Mouse (Mus musculus) small intestine, adult 2 months (tissue): ENCODE data around the gene Vmn1r220. TPM values are rescaled to one million over a fixed set of nuclear protein-coding genes. Genes with fewer than 3 reads are reported as not detected.

ENCODE experiments used
- H3K27ac ChIP-seq: fragments of 200-500 bp; 2 replicates; pipeline ENCODE4 v1.5.1; 2012; ENCODE audit warnings: low read depth, low read length, control low read depth, inconsistent platforms; ENCODE audit not compliant: insufficient read depth
- H3K27me3 ChIP-seq: fragments of 200-500 bp; 2 replicates; pipeline ENCODE4 v1.6.1; 2012; ENCODE audit warnings: mild to moderate bottlenecking, moderate library complexity, low read length, inconsistent platforms; ENCODE audit not compliant: control insufficient read depth, insufficient read depth
- H3K36me3 ChIP-seq: fragments of 200-500 bp; 2 replicates; pipeline ENCODE4 v1.6.1; 2012; ENCODE audit warnings: mild to moderate bottlenecking, low read length, control low read depth, inconsistent platforms; ENCODE audit not compliant: control insufficient read depth, insufficient read depth
- H3K4me1 ChIP-seq: fragments of 200-500 bp; 2 replicates; pipeline ENCODE4 v1.6.1; 2012; ENCODE audit warnings: low read length, inconsistent platforms, mixed read lengths; ENCODE audit not compliant: control insufficient read depth, insufficient read depth, insufficient read length
- H3K4me3 ChIP-seq: fragments of 200-500 bp; 2 replicates; pipeline ENCODE4 v1.5.1; 2012; ENCODE audit warnings: low read depth, mild to moderate bottlenecking, control low read depth, inconsistent platforms, low read length, moderate library complexity
- CTCF ChIP-seq: fragments of 200-500 bp; IDR thresholded peaks from 2 replicates; pipeline ENCODE4 v1.5.1; 2012; ENCODE audit warnings: low read depth, mild to moderate bottlenecking, control low read depth, inconsistent platforms, low read length, moderate library complexity, mixed read lengths; ENCODE audit not compliant: insufficient replicate concordance, insufficient read length; ENCODE audit errors: extremely low read depth
- POLR2A ChIP-seq: fragments of 200-500 bp; IDR thresholded peaks from 2 replicates; pipeline ENCODE4 v1.6.1; 2012; ENCODE audit warnings: low read depth, mild to moderate bottlenecking, control low read depth, inconsistent platforms, low read length, moderate library complexity
- WGBS: fragments of 180-500 bp; shearing (Covaris S2); methylation state at CpG from one replicate; pipeline ENCODE4 v1.1.7; 2018; 5-methylcytosine and 5-hydroxymethylcytosine counted together
- polyA plus RNA-seq: library from polyadenylated mRNA; depleted of rRNA; stranded (reverse); fragments of >200 nt; gene quantifications from 2 replicates; pipeline ENCODE4 v1.2.3, GENCODE M21; 2012; rRNA removed

Gene Vmn1r220
- polyA plus RNA-seq, 1 experiment = not detected

DNA sequence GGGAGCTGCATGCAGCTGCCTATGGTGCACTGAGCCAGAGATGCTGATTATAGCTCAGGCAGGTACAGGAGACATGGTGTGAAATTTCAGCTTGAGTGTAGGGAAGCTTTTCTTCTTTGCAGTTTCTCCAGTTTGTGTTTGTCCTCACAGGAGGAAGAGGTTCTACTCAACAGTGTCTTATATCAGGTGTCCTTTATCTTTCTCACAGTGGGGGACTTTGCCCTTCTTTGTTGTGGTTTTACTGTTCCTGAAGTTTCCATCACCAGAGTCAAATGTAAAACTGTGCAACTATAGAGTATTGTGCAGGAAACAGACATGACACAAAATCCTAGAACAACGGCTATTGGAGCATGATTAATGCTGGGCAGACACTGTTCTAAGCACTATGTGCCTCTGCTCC lies 54.3 kb downstream of the Vmn1r220 start:
- no peak for TF ChIP-seq POLR2A
- TF ChIP-seq CTCF = no peak
- no peaks in the 10 kb centered on the region for H3K36me3 ChIP-seq
- no peak overlapping the region for H3K27ac ChIP-seq
- H3K4me3 ChIP-seq = no peak overlapping the region
- H3K27me3 ChIP-seq = no peaks in the 10 kb centered on the region
- WGBS = 25% methylated on average over 1 of the region's 1 CpGs
- no peaks in the 10 kb centered on the region for H3K4me1 ChIP-seq

DNA sequence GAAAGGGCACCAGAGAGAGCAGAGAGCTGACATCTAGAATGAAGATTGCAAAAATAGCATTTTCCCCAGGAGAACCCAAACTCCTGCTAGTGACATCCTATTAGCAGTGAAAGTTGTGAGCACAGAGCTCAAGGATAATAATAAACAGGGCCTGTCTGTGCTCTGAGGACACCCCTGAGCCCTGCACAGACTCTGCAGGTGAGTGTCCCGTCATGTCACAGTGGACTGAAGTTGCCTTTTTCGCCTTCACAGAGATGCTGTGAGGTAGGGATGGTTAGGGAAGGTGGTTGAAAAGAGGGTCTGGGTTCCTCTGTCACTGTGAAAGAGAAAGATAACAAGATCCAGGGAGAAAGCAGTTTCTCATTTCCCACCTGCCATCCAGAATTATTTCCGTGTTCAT lies 54.7 kb downstream of the Vmn1r220 start, which contains the start of gene Vmn1r218:
TSS of gene Vmn1r218 (plus strand) at position 57 of the 400 bp plus-strand sequence.
- Histone ChIP-seq H3K36me3 (no peaks in the 10 kb centered on the region), H3K27ac (no peak within 1 kb of the TSS), H3K27me3 (no peaks in the 10 kb centered on the region), H3K4me1 (no peaks in the 10 kb centered on the region), H3K4me3 (no peak within 1 kb of the TSS)
- 54% methylated on average over 3 of the region's 3 CpGs for WGBS
- no peak for TF ChIP-seq CTCF
- TF ChIP-seq POLR2A = no peak

Other genes starting within 250 kb of the Vmn1r220 start
- gene Vmn1r213, start 180.3 kb downstream of the Vmn1r220 start, polyA plus RNA-seq = not detected in 2 replicates
- not detected in 2 replicates for gene Vmn1r214, start 157.6 kb downstream of the Vmn1r220 start, polyA plus RNA-seq
- not detected in 2 replicates for gene Vmn1r215, start 120.0 kb downstream of the Vmn1r220 start, polyA plus RNA-seq
- not detected in 2 replicates for gene Vmn1r217, start 69.7 kb downstream of the Vmn1r220 start, polyA plus RNA-seq
- not detected in 2 replicates for gene Vmn1r218, start 54.8 kb downstream of the Vmn1r220 start, polyA plus RNA-seq
- gene Vmn1r219, start 28.7 kb downstream of the Vmn1r220 start, polyA plus RNA-seq = not detected in 2 replicates
- not detected in 2 replicates for gene Vmn1r221, start 26.2 kb upstream of the Vmn1r220 start, polyA plus RNA-seq
- not detected in 2 replicates for gene Vmn1r222, start 48.0 kb upstream of the Vmn1r220 start, polyA plus RNA-seq
- gene Vmn1r223, start 59.2 kb upstream of the Vmn1r220 start, polyA plus RNA-seq = not detected in 2 replicates
- gene Zfp322a, start 181.2 kb upstream of the Vmn1r220 start, polyA plus RNA-seq = 0.15 and 0.20 TPM in 2 replicates
- 0.95 and 1.2 TPM in 2 replicates for gene Abt1, start 235.9 kb upstream of the Vmn1r220 start, polyA plus RNA-seq